Mouse (Mus musculus) spleen, adult 2 months (tissue): ENCODE data around the gene Gorasp2.

ENCODE experiments used
- CTCF ChIP-seq: fragments of 200-500 bp; IDR thresholded peaks from 2 replicates; pipeline ENCODE4 v1.5.1; 2011; ENCODE audit warnings: mild to moderate bottlenecking, inconsistent platforms; ENCODE audit not compliant: insufficient read depth, insufficient read length, insufficient replicate concordance; ENCODE audit errors: extremely low read depth
- POLR2A ChIP-seq: fragments of 200-500 bp; IDR thresholded peaks from 2 replicates; pipeline ENCODE4 v1.6.1; 2011; ENCODE audit warnings: low read depth, low read length, inconsistent platforms

- TF ChIP-seq POLR2A (no peak), CTCF (no peak)
These were observed 39.1 kb upstream of the Gorasp2 start for GRCm38 (mm10) chr2:70622244-70622643.
